Mouse (Mus musculus) retina, postnatal 1 day (tissue): ENCODE measurements around the gene Aif1.

Source experiments
- DNase-seq: peaks from one replicate; pipeline ENCODE4 v3.0.0-alpha.2; 2012

Gene Aif1

DNA sequence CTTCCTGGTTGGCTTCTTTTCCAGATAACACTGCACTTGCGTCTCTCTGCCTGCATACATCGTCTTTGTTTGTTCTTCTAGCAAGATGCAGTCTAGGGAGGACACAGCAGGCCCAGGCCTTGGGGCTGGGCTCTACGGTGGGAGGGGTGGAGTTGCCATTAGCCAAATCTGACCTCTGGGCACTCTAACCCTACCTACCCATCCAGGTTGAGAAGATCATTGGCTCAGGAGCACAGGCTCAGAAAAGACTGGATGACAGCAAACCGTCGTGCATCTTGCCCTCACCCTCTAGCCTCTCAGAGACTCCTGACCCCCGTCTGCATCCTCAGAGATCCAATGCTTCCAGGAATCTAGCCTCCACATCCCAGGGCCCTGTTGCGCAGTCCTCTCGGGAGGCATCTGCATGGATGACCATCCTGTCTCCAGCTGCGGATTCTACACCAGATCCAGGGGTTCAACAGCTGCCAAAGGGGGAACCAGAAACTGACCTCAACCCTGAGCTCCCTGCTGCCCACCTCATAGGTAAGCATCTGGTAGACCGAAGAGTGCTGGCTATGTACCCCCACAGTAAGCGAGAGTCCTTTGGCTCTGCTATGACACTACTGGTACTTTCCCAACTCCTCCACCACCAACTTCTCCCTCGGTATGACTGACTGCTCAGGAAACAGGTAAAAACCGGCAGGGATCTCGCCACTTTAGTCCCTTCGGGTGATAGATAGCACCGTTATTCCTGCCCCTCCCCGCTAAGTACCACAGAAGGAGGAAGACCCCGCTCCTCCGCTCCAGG, 19.2 kb upstream of the Aif1 start:
- no peak for DNase-seq

DNA sequence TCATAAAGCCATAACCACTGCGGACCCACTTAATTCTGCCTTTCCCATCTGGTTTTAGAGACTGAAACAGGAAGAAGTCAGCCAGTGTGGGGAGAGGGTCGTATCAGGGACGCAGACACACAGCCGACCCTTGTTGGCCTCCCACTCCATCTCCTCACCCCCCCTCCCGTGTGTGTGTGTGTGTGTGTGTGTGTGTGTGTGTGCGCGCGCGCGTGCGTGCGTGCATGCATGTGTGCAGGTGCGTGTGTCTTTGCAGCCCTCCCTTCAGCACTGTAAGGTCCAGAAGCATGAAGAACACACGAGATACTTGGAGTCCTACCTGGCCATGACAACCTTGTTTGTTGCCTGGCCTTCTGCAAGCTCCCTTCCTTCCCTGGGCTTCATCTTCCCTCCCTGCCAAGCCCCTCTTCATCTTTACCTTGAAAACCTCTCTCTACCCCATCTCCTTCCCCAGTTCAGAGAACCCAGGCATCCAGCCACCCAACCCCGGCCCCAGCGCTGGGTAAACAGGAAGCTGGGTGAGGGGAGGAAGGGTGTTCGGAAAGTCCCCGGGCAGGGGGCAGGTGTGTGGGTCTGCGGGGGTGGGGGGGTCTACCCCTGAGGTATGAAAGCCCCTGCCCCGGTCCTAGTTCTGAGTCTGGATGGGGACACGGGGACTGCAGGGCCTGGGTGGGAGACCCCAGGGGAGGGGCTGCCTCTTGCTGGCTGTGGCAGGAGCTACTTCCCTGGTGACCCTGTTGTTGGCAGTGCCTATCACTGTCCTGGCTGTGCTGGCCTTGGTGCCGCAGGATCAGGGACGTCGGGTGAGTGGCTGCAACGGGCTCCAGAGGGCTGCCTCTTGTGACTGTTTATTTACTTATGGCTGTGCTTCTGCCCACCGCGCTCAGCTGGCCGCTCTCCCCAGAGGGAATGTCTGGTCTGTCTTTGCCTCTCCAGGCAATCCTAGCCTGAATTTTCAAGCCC, 18.3 kb upstream of the Aif1 start, which contains the start of gene Ltb:
Gene Ltb, plus strand, starts transcription at position 559 of the 963 bp plus-strand sequence.
- no peak for DNase-seq

DNA sequence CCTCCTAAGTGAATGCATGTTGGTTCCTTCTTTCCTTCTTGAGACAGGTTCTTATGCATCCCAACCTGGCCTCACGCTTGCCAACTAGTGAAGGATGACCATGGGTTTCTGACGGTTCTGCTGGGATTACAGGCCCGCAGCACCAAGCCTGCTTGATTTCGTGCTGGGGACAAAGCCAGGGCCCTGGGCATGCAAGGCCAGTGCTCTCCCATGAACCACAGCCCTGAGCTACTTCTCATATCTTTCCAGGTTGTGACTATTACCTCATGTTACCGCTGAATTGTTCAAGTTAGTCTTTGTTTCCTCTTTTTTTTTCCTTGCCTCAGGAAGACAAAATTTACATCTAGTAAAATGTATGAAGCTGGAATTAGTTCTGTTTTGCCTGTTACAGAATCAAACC, 17.1 kb upstream of the Aif1 start:
- DNase-seq, result no peak

DNA sequence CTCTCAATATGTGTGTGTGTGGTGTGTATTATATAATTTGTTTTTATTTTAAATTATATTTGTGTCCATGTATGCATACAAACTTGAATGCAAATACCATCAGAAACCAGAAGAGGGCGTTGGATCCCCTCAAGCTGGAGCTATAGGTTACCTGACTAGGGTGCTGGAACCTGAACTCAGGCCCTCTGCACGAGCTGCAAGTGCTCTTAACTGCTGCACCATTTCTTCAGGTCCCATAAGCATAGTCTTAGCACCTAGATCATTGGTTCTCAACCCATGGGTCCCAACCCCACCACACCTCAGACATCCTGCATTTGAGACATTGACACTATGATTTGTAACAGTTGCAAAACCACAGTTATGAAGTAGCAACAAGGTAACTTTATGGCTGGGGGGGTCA, 15.9 kb upstream of the Aif1 start:
- no peak for DNase-seq

DNA sequence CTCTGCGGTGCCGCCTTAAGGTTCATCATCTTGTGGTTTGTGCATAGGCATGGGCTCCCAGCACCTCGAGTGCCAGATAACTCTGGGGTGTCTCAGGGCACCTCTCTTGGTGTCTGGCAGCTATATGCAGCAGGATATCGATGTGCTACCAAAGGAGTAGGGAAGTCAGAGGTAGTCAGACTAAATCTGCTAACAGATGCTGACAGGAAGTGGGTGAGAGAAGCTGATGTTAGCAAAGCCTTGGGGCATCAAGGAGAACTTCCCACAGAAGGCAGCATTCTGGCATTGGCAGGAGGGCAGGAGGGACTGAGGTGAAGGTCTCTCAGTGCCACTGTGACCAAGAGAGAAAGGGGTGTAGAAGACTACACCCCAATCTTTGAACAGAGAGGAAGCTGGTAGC, 14.2 kb upstream of the Aif1 start:
- no peak for DNase-seq

DNA sequence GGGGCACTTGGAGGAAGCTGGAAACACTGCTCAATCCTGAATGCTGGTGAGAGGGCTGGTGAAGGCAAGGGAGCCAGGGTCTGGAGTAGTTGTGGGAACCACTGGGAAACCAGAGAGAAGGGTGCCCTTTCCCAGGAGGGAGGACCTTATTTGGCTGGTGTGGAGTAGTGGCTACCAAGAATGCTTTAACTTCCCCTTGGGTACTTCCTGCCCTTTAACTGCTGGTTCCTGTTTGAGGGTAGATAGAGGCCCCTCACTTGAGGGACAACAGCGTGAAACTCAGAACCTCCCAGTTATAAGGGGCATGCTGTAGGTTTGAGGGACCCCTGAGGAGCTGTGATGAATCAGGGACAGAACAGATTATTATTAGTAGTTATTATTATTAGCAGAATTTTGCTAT, 13.3 kb upstream of the Aif1 start:
- DNase-seq, result no peak

DNA sequence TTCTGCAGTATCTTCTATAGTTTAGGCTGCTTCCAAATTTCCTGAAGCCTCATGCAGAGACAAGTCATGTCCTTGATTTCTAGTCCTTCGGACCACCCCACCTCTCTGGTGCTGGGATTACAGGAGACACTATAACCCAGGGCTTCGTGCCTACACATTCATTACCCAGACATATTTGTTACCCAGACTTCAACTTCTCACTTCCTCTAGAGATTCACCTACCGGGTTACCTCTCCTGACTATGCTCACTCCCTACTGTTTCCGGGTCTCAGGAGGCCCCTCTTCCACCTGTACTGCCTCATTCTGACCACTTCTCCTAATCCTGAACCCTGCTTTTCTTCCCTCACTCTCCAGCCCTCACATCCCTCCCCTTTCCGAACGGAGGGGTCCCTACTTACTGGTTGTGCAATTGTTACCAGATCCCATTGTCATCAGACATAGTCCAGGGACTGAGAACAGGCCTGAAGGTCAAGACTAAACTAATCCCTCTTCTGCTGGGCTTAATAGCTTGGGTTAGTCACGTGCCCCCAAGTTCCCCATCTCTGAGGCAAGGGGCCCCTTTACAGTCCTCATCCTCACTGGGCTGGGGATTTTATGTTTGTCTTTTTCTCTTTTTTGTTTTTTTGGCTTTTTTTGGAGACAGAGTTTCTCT, 12.2 kb upstream of the Aif1 start, which contains the start of gene Lst1:
Gene Lst1, minus strand, starts transcription at position 481 of the 652 bp plus-strand sequence.
- DNase-seq, result no peak

DNA sequence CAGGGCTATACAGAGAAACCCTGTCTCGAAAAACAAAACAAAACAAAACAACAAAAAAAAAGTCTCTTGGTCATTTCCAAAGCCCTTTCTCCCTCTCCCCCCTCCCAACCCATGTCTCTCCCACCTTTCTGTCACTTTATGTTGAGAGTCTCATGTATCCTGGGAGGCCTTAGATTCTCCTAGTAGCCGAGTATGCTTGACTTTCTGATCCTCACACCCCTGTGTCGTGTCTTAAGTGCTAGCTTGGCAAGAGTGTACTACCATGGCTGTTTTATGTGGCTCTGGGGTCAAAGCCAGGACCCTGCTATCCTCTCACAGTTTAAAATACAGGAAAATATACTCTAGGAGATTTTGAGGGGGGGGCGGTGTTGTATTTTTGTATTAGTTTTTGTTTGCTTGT, 11.5 kb upstream of the Aif1 start:
- DNase-seq, result no peak

DNA sequence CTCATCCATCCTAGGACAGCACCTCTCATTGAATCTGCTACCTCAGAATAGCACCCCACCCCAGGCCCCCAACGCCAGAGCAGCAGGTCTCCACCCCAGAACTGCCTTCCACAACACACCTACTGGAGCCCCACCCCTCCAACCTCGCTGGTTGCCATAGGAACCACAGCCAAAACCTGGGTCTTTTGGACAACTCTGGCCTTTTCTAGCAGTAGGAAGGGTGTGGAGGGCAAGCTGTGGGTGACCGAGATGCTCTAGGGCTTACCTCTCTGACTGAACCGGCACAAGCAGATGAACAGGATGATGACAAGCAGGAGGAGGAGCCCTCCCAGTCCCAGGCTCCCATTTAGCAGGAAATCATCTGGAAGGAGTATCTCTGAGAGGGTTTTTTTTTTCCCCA, 10.8 kb upstream of the Aif1 start:
- peak; percentile 47 for DNase-seq

DNA sequence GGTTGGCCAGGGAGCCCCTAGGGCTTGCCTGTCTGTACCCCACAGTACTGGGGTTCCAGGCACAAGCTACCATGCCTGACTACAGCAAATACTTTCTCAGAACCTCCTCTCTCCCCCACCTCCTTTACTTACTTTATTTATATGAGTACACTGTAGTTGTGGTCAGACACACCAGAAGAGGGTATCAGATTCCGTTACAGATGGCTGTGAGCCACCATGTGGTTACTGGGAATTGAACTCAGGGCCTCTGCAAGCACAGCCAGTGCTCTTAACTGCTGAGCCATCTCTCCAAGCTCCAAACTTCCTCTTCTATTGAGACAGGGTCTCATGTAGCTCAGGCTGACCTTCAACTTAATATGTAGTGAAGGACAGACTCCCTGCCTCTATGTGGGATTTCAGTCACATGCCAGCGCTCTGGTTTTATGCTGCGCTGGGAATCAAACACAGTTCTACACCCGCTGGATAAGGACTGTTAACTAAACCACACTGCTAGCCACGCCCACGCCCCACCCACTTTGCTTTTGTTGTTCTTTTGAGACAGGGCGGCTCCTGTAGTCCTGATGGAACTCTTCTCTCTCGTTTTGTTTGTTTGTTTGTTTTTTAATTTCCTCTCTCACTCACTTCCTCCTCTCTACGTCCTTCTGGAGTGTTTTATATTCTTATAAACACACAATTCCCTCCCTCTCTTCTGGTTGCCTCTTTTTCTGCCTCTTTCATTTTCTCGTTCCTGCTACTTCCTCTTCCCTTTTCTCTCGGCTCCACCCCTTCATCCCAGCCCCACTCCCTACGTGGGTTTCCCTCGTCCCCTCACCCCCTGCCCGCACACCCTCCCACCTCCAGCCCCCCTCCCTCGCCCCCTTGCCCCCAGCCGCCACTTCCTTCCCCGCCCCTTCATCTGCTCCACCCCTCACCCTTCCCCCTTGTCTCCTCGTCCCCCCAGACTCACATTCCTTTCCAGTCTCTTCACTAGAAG, 10.1 kb upstream of the Aif1 start:
- DNase-seq, result peak; percentile 78

DNA sequence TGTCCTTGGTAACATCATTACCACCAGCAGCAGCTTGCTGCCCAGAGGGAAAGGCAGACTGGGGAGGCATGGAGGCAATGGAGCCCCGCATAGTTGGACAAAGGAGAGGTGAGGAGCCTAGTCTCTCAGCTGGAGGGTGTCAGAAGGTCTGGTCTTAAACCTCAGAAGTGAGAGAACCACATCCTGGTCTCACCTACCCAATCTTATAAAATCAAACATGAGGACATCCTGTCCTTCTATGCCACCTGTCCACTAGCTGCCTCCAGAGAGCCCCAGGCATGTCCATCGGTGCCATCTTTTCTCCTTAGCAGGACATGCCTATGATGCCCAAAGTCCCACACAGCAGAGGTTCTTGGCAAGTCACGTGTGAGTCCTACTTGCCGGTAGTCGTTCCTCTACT, 4.2 kb upstream of the Aif1 start:
- DNase-seq, result no peak

DNA sequence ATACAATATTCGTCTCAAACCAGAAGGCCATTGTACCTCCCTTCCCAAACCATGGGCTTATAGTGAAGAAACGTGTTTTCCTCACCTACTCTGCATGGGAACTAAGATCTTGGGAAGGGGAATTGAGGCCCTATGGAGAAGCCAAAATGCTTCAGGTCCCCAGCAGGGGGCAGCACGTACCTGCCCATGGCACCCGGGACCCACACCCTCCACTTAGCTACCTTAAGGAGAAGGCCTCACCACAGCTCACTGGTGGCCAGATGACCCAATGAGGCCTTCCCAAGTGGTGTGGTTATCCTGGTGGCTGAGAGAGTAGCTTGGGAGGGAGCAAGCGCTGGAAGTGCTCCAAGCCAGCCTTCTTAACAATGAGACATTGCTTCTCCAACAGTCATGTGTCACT, 2.7 kb upstream of the Aif1 start:
- DNase-seq, result peak; percentile 81

DNA sequence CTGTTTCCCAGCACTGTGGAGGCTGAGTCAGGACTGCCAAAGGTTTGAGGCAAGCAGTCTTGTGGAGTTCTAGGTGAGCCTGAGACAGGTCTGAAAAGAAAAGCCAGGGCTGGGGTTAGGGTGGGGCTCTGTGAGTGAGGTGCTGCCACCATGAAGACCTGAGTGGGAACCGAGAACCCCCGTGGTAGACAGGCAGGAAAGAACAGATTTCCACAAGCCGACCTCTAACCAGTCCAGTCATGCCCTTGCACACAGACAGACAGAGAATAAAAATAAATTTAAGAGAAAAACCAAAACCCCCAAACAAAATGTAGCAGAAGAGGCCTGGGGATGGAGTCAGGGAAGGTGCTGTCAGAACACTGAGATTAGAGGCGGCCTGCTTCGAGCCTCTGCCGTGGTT, 486 bp downstream of the Aif1 start:
- DNase-seq, result no peak

DNA sequence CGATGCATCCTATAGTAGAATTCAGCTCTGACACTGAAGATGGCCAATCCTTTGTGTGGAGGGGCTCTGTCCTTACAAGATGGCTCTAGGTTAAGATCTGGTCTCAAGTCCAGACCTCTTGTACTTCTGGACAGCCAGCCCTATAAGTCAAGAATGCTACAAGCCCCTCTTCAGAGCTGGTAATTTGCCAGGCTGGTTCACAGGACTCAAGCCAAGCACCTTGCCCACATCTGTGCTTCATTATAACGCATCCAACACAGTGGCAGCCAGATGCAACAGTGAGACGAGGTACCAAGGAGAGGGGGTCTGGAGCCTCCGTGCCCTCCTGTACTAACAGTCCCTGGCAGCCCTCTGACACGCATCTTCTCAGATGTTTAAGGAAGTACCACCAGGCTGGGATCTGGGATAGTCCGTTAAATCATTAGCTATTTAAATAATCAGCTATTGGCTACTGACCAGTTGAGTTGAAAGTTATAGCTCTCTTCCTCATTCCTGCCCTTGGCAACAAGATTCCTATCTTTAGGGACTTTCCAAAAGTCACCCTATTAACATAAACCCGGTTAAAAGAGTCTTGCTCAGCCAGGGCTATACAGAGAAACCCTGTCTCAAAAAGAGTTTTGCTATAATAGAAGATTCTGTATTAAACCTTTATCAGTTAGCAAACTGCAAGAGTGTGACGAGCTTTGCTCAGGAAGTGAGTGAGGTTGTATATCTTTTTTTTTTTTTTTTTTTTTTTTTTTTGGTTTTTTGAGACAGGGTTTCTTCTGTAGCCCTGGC, 1.5 kb downstream of the Aif1 start:
- no peak for DNase-seq

DNA sequence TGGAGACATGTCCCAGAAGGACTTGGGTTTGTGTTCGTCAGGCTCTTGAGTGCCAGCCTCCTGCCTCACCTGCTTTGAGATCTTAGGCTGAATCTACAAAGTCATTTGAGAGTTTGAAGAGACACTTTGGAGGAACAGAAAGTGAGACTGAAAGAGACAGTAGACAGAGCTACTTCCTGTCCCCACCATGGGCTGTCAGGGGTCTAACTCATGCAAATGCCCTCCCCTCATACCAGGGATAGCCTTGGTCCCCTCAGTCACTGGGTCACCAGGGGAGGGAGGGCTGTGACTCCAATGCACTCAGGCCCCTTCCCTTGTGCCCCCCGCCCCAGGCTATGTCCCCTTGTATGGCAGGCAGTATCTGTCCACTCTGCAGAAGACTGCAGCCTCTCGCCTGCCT, 2.5 kb downstream of the Aif1 start:
- no peak for DNase-seq

DNA sequence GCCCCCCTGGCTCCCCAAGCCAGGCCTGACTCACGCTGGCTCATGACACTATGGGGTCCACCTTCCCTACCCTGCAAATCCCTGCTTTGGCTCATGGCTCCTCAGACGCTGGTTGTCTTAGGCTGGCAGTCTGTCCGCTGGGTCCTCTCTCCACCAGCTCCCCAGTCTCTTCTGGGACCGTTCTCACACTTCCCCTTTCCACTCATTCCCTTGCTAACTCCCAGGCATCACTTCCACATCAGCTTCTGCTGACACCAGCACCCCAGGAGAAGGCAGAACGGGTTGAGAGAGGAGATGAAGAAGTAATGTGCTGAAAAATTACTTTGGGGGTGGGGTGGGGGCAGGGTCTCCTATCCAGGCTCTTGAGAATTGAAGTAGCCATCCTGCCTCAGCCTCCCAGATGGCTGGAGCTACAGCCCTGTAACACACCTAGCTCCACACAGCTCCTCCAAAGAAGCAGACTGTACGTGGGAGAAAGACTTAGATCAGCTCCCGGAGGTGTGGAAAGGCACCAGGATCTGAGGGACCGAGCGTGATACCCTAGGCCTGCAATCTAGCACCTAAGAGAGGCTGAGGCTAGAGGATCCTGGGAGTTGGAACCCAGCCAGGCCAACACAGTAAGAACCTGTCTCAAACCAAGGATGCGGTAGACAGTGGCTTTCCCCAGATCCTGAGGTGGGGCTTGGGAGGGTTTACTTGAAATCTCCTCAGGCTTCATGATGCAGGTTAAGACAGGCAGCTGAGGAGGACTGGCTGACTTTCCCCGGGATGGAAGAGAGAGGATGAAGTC, 3.2 kb downstream of the Aif1 start:
- DNase-seq, result no peak

DNA sequence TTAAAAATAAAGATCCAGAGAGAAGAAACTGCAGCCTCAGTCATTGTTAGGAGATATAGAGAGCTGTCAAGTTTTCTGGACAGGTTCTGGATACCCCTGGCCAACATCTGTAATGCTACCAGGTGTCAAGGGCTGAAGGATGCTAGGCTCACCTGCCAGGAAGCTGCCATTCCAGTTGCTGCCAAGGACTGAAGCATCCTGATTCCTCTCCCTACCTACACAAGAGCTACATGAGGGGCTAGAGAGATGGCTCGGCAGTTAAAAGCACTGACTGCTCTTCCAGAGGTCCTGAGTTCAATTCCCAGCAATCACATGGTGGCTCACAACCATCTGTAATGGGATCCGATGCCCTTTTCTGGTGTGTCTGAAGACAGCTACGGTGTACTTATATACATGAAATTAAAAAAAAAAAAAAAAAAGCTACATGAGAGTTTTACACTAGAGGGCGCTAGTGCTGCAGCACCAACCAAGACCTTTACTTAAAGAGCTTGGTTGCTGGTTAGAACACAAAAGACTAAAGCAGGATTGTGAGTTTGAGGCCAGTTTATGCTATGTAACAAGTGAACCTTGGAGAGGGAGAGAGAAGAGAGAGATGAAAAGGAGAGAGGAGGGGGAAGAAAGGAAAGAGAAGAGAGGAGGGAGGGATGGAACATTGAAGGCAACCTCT, 7.2 kb downstream of the Aif1 start:
- peak; percentile 87 for DNase-seq

DNA sequence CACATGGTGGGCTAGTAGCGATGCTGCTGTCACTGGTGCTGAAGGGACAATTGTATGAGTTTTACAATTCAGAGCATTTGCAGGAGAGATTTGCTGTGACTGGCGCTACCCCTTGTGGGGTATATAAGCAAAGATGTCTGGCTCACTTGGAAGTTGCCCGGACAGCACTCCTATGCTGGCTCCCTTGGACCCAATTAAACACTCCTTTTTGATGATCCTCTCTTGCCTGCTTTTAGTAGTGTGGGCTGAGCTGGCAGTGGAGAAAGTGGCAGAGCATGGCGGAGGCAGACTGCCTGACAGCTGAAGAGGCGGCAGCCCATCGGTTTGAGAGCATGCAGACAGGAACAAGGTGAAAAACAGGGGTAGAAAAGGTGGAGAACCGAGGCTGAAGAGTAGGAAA, 8.1 kb downstream of the Aif1 start:
- no peak for DNase-seq

DNA sequence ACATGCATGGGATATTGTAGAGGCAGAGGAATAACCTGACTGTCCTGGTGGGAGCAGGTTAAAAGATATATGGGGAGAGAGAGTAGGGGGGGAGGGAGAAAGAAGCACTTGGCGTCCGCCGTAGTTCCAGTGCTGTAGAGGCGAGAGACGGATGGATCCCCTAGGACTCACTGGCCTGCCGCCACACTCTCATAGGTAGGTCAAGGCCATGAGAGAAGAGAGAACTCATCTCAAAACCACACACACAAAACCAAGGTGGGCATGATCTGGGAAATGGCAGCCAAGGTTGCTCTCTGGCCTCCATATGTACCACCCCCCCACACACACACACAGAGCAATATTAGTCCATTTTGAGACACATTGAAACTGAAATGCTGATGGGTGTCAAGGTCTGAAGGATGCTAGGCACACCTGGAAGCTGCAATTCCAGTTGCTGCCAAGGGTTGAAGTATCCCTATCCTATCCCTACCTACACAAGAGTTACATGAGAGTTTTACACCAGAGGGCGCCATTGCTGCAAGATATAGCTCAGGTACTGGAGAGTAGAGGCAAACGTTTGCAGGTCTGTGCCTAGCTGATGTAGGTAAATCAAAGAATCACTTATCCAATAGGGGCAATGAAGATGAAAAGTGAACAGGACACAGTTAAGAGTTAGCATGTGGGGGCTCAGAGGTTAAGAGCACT, 9.4 kb downstream of the Aif1 start:
- DNase-seq, result peak; percentile 82
